Mouse (Mus musculus): ENCODE data around the gene Nfe2l2. TPM values are rescaled to one million over a fixed set of nuclear protein-coding genes. Genes with fewer than 3 reads are reported as not detected.
A peak's percentile ranks its signal among the peaks of the same experiment; 100 is the strongest.

The Nfe2l2 gene
- total and polyA plus RNA-seq, 2 experiments: 29.5 to 40.1 TPM

GRCm38 (mm10) chr2:75706435-75706834 lies 2.0 kb upstream of the Nfe2l2 start:
- no peak for DNase-seq (ENCODE audit: extremely low read depth, low read depth, low spot score)
- no peaks in the 10 kb centered on the region for H3K27me3 ChIP-seq (ENCODE audit: control insufficient read depth, insufficient read depth, low read length)
- WGBS: 39% methylated on average over 5 of the region's 5 CpGs
- H3K36me3 ChIP-seq (ENCODE audit: control insufficient read depth, insufficient read depth, low read length): no peaks in the 10 kb centered on the region
- TF ChIP-seq POLR2A (IDR thresholded peaks at IDR 0.05; ENCODE audit: extremely low read depth, insufficient read depth, low read length): no peak
- TF ChIP-seq CTCF (IDR thresholded peaks at IDR 0.05; ENCODE audit: low read depth, low read length): no peak
- H3K27ac ChIP-seq (replicated peaks; ENCODE audit: insufficient read depth, low read depth, low read length): no peak overlapping the region
- peaks cover 10% of the 10 kb centered on the region; the same call in 1 of the 2 replicates for H3K79me2 ChIP-seq (ENCODE audit: control insufficient read depth, insufficient read depth, low read length)
- H3K9ac ChIP-seq (ENCODE audit: low read depth, low read length): no peak overlapping the region
- peaks cover 18% of the 10 kb centered on the region for H3K4me1 ChIP-seq (ENCODE audit: control insufficient read depth, insufficient read depth, low read length)
- H3K4me3 ChIP-seq (ENCODE audit: insufficient read depth, low read depth, low read length): no peak overlapping the region

DNA sequence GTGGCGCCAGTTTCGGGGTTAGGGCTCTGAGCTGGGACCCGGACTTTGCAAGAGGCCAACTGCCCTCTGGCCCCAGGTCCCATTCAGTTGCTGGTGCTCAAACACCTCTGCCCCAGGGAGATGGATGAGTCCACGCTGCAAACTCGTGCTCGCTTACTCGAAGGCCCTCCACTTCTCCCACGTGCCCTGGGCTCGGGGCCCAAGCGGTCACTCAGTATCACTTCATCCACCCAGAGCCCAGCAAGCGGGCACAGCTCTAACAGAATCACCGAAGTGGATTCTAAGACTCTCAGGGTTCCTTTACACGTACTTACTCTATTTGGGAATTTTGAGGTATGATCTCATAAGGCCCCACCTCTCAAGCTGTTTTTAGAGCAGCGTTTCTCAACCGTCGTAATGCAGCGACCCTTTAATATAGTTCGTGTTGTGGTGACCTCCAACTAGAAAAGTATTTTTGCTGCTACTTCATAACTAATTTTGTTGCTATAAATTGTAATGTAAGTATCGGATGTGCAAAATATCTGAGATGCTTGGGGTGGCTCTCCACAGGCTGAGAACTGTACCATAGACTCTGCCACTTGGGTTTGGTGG lies 816 bp upstream of the Nfe2l2 start:
- H3K4me1 ChIP-seq (ENCODE audit: control insufficient read depth, insufficient read depth, low read length): peaks cover 22% of the 10 kb centered on the region

DNA sequence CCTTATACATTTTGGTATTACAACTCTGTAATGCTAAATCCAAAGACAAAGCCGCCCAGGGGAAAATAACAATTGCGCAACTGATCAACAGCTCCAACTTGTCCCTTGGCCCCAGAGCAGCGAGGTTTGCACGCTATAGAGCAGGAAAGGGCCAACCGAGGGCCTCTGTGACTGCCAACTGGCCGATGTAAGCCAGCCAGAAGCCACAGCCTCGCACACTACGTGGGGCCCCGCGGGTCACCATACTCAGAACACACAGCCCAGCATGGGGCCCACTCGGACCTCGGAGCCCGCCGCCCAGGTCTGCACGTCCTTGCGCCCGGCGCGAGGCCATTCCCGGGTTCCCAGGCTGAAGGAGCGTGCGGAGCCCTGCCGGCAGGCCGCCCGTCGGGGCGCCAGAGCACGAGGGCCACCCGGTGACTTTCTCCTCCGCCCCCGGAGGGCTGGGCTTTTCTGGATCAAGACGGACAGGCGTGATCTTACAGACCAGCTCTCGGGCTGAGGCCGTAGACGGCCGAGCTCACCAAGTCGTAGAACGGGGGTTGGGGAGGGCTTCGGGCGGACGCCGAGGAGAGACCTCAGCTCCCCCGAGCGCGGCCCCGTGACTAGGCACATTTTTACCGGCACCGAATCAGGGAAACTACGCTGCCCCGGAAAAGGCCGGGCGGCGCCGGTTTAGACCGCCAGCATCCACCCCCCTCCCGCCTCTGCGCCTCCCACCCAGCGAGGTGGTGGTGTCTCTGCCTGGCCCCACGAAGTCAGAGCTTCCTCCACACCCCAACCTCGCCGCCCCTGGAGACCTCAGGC lies 863 bp downstream of the Nfe2l2 start:
- Histone ChIP-seq H3K9ac (ENCODE audit: low read depth, low read length) (peak overlapping the region; percentile 99), H3K4me3 (ENCODE audit: insufficient read depth, low read depth, low read length) (peak overlapping the region; percentile 96), H3K27ac (replicated peaks; ENCODE audit: insufficient read depth, low read depth, low read length) (peak overlapping the region; percentile 99), H3K27me3 (ENCODE audit: control insufficient read depth, insufficient read depth, low read length) (no peaks in the 10 kb centered on the region), H3K36me3 (ENCODE audit: control insufficient read depth, insufficient read depth, low read length) (no peaks in the 10 kb centered on the region), H3K4me1 (ENCODE audit: control insufficient read depth, insufficient read depth, low read length) (peaks cover 33% of the 10 kb centered on the region), H3K79me2 (ENCODE audit: control insufficient read depth, insufficient read depth, low read length) (peaks cover 26% of the 10 kb centered on the region; the same call in 1 of the 2 replicates)
- TF ChIP-seq CTCF (IDR thresholded peaks at IDR 0.05; ENCODE audit: low read depth, low read length) (no peak), POLR2A (IDR thresholded peaks at IDR 0.05; ENCODE audit: extremely low read depth, insufficient read depth, low read length) (peak; percentile 85)
- peak; percentile 96 for DNase-seq (ENCODE audit: extremely low read depth, low read depth, low spot score)
- under 1% methylated on average over 62 of the region's 62 CpGs for WGBS

More for the DNA sequence above, 816 bp upstream of the Nfe2l2 start:
- Histone ChIP-seq H3K79me2 (ENCODE audit: control insufficient read depth, insufficient read depth, low read length) (peaks cover 12% of the 10 kb centered on the region; the same call in 1 of the 2 replicates), H3K36me3 (ENCODE audit: control insufficient read depth, insufficient read depth, low read length) (no peaks in the 10 kb centered on the region), H3K9ac (ENCODE audit: low read depth, low read length) (peak overlapping the region; percentile 81), H3K4me3 (ENCODE audit: insufficient read depth, low read depth, low read length) (peak overlapping the region; percentile 67), H3K27ac (replicated peaks; ENCODE audit: insufficient read depth, low read depth, low read length) (peak overlapping the region; percentile 96), H3K27me3 (ENCODE audit: control insufficient read depth, insufficient read depth, low read length) (no peaks in the 10 kb centered on the region)
- peak; percentile 99 for DNase-seq (ENCODE audit: extremely low read depth, low read depth, low spot score)
- WGBS: 6% methylated on average over 19 of the region's 19 CpGs
- TF ChIP-seq POLR2A (IDR thresholded peaks at IDR 0.05; ENCODE audit: extremely low read depth, insufficient read depth, low read length): 0 out of 2 replicates have a peak, but pooled peaks have one; percentile 30
- no peak for TF ChIP-seq CTCF (IDR thresholded peaks at IDR 0.05; ENCODE audit: low read depth, low read length)

- TF ChIP-seq POLR2A (IDR thresholded peaks at IDR 0.05; ENCODE audit: extremely low read depth, insufficient read depth, low read length) (no peak), CTCF (IDR thresholded peaks at IDR 0.05; ENCODE audit: low read depth, low read length) (no peak)
- no peak for DNase-seq (ENCODE audit: extremely low read depth, low read depth, low spot score)
Measured at GRCm38 (mm10) chr2:75702588-75702976, 1.9 kb downstream of the Nfe2l2 start.

DNA sequence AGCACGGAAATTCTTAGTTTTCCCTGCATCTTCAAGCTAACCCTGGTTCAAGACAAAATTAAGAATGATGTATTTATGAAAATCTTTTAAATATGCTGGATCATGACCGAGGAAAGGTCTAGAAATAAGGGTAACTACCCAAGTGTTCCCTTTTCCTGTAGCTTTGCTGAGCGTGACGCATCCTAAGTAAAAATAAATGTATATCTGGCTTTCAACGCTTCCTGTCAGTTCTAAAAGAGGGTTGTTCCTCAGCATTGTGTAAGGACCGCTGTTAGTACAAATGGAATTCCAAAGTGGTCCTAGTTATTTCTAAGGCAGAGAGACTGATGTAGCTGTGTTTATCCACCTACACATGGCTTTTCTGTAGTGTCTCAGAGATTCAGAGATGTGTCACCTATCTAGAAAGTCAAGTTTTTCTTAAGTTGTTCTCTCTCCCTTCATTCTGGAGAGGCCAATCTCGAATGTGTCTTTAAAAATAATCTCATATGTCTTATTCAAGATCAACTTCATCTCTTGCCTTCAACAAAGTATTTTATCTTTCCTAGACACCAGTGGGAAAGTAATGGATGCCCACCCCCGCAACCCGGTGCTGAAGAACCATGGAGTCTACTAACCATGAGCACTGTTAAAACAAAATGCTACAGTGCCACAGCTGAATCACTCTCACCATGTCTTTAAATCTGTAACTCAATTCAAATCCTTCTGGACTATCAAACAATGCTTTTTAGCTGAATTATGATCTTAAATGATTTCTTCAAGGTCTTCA lies 2.4 kb downstream of the Nfe2l2 start:
- Histone ChIP-seq H3K4me1 (ENCODE audit: control insufficient read depth, insufficient read depth, low read length) (peaks cover 41% of the 10 kb centered on the region), H3K27me3 (ENCODE audit: control insufficient read depth, insufficient read depth, low read length) (no peaks in the 10 kb centered on the region), H3K4me3 (ENCODE audit: insufficient read depth, low read depth, low read length) (peak overlapping the region; percentile 33; the same call in 1 of the 2 replicates), H3K27ac (replicated peaks; ENCODE audit: insufficient read depth, low read depth, low read length) (peak overlapping the region; percentile 48), H3K9ac (ENCODE audit: low read depth, low read length) (peak overlapping the region; percentile 46; the same call in 1 of the 2 replicates), H3K79me2 (ENCODE audit: control insufficient read depth, insufficient read depth, low read length) (peaks cover 39% of the 10 kb centered on the region; the same call in 1 of the 2 replicates), H3K36me3 (ENCODE audit: control insufficient read depth, insufficient read depth, low read length) (no peaks in the 10 kb centered on the region)
- peak; percentile 15 for DNase-seq (ENCODE audit: extremely low read depth, low read depth, low spot score)
- TF ChIP-seq POLR2A (IDR thresholded peaks at IDR 0.05; ENCODE audit: extremely low read depth, insufficient read depth, low read length) (no peak), CTCF (IDR thresholded peaks at IDR 0.05; ENCODE audit: low read depth, low read length) (no peak)
- WGBS: 30% methylated on average over 9 of the region's 9 CpGs

More at GRCm38 (mm10) chr2:75702588-75702976, 1.9 kb downstream of the Nfe2l2 start:
- H3K4me1 ChIP-seq (ENCODE audit: control insufficient read depth, insufficient read depth, low read length): peaks cover 40% of the 10 kb centered on the region
- H3K9ac ChIP-seq (ENCODE audit: low read depth, low read length): peak overlapping the region; percentile 70
- H3K79me2 ChIP-seq (ENCODE audit: control insufficient read depth, insufficient read depth, low read length): peaks cover 34% of the 10 kb centered on the region; the same call in 1 of the 2 replicates
- H3K27me3 ChIP-seq (ENCODE audit: control insufficient read depth, insufficient read depth, low read length): no peaks in the 10 kb centered on the region
- WGBS: 0% methylated on average over 5 of the region's 5 CpGs
- peak overlapping the region; percentile 99 for H3K27ac ChIP-seq (replicated peaks; ENCODE audit: insufficient read depth, low read depth, low read length)
- no peaks in the 10 kb centered on the region for H3K36me3 ChIP-seq (ENCODE audit: control insufficient read depth, insufficient read depth, low read length)
- H3K4me3 ChIP-seq (ENCODE audit: insufficient read depth, low read depth, low read length): peak overlapping the region; percentile 96
